Mouse (Mus musculus) left cerebral cortex, adult 2 months (tissue): ENCODE results near the gene Asb8. TPM values are rescaled to one million over a fixed set of nuclear protein-coding genes. Genes with fewer than 3 reads are reported as not detected.

ENCODE experiments used
- DNase-seq, 2 experiments: peaks; one replicate each; pipeline ENCODE4 v3.0.0; 2021 to 2022; ENCODE audit warnings: low spot score in 2 of 2, mixed read lengths in 1 of 2; ENCODE audit errors: extremely low spot score in 1 of 2
- H3K27ac ChIP-seq: fragments of 200-600 bp; 2 replicates; pipeline ENCODE4 v1.8.1; 2022
- H3K4me3 ChIP-seq: fragments of 200-600 bp; 2 replicates; pipeline ENCODE4 v1.8.1; 2022
- CTCF ChIP-seq: fragments of 200-600 bp; IDR thresholded peaks from 2 replicates; pipeline ENCODE4 v1.8.1; 2022; ENCODE audit warnings: antibody characterized with exemption, mild to moderate bottlenecking, moderate library complexity
- intact Hi-C: fragments of 180-260 bp; cut with DNase I; formaldehyde crosslinking; loops from one replicate; pipeline ENCODE4 v1.15.1; 2025
- total RNA-seq, 2 experiments: library from RNA; stranded (reverse); gene quantifications; 2 replicates each; pipeline ENCODE4 v1.2.3; 2021

Gene Asb8
- total RNA-seq, 2 experiments from 2014 or later, result 46.2 to 51.8 TPM

GRCm38 (mm10) chr15:98154631-98155030 is 10.8 kb downstream of the Asb8 start:
- Histone ChIP-seq H3K4me3 (no peak overlapping the region), H3K27ac (no peak overlapping the region)
- no peak for DNase-seq
- intact Hi-C loops, result no loop called here
- TF ChIP-seq CTCF, result no peak; the same call in 1 of the 2 replicates

GRCm38 (mm10) chr15:98154146-98154545 is 11.3 kb downstream of the Asb8 start:
- no peak for TF ChIP-seq CTCF
- Histone ChIP-seq H3K4me3 (no peak overlapping the region), H3K27ac (no peak overlapping the region)
- intact Hi-C loops, result no loop called here
- DNase-seq, result no peak

GRCm38 (mm10) chr15:98153625-98154024 is 11.8 kb downstream of the Asb8 start:
- no peak for DNase-seq
- intact Hi-C loops, result loop anchor here (2.0 kb wide), 1 partner anchor 61 kb away; the partner anchor contains the start of genes Pfkm and Senp1

GRCm38 (mm10) chr15:98152916-98153315 is 12.5 kb downstream of the Asb8 start:
- Histone ChIP-seq H3K4me3 (no peak overlapping the region), H3K27ac (peak overlapping the region; percentile 69)
- no peak for DNase-seq
- TF ChIP-seq CTCF, result no peak
- intact Hi-C loops, result loop anchor here (2.0 kb wide), 1 partner anchor 60 kb away; the partner anchor contains the start of genes Pfkm and Senp1

More at GRCm38 (mm10) chr15:98153625-98154024, 11.8 kb downstream of the Asb8 start:
- peak; percentile 70 for TF ChIP-seq CTCF
- Histone ChIP-seq H3K4me3 (no peak overlapping the region), H3K27ac (peak overlapping the region; percentile 48; the same call in 1 of the 2 replicates)

GRCm38 (mm10) chr15:98149166-98149602 is 16.2 kb downstream of the Asb8 start:
- Histone ChIP-seq H3K27ac (no peak overlapping the region), H3K4me3 (no peak overlapping the region)
- intact Hi-C loops, result loop anchor here (2.0 kb wide), 1 partner anchor 18 kb away; the partner anchor contains the start of gene Ccdc184
- DNase-seq, result no peak
- TF ChIP-seq CTCF, result no peak

- Histone ChIP-seq H3K4me3 (no peak overlapping the region), H3K27ac (no peak overlapping the region)
- intact Hi-C loops, result loop anchor here (2.0 kb wide), 1 partner anchor 18 kb away; the partner anchor contains the start of gene Ccdc184
- TF ChIP-seq CTCF, result no peak
- no peak for DNase-seq
Observed at GRCm38 (mm10) chr15:98148356-98148755, 17.1 kb downstream of the Asb8 start.

GRCm38 (mm10) chr15:98145559-98146181 is 19.8 kb downstream of the Asb8 start:
- H3K27ac ChIP-seq, result peak overlapping the region; percentile 94
- intact Hi-C loops, result loop anchor here (2.0 kb wide), 1 partner anchor 53 kb away; the partner anchor contains the start of genes Pfkm and Senp1
- TF ChIP-seq CTCF, result no peak
- peak overlapping the region; percentile 93 for H3K4me3 ChIP-seq
- DNase-seq, result peak; percentile 95

- Histone ChIP-seq H3K4me3 (peak overlapping the region; percentile 93), H3K27ac (peak overlapping the region; percentile 94)
- TF ChIP-seq CTCF, result no peak
- intact Hi-C loops, result loop anchor here (2.0 kb wide), 1 partner anchor 52 kb away; the partner anchor contains the start of genes Pfkm and Senp1
- no peak for DNase-seq
Observed at GRCm38 (mm10) chr15:98144861-98145507, 20.4 kb downstream of the Asb8 start.

GRCm38 (mm10) chr15:98142515-98142914 is 22.9 kb downstream of the Asb8 start:
- no peak for DNase-seq
- Histone ChIP-seq H3K4me3 (no peak overlapping the region), H3K27ac (no peak overlapping the region)
- intact Hi-C loops, result no loop called here
- no peak for TF ChIP-seq CTCF

GRCm38 (mm10) chr15:98140809-98141208 is 24.6 kb downstream of the Asb8 start:
- no peak for TF ChIP-seq CTCF
- intact Hi-C loops, result no loop called here
- Histone ChIP-seq H3K27ac (no peak overlapping the region), H3K4me3 (no peak overlapping the region)
- DNase-seq, result no peak

GRCm38 (mm10) chr15:98139763-98140162 is 25.7 kb downstream of the Asb8 start:
- no peak for DNase-seq
- intact Hi-C loops, result no loop called here
- Histone ChIP-seq H3K27ac (no peak overlapping the region), H3K4me3 (no peak overlapping the region)
- no peak for TF ChIP-seq CTCF

GRCm38 (mm10) chr15:98136871-98137270 is 28.6 kb downstream of the Asb8 start:
- intact Hi-C loops, result no loop called here
- Histone ChIP-seq H3K27ac (no peak overlapping the region), H3K4me3 (no peak overlapping the region)
- no peak for TF ChIP-seq CTCF
- no peak for DNase-seq
